Mouse (Mus musculus): ENCODE data around the gene Naxe.

The Naxe gene

DNA sequence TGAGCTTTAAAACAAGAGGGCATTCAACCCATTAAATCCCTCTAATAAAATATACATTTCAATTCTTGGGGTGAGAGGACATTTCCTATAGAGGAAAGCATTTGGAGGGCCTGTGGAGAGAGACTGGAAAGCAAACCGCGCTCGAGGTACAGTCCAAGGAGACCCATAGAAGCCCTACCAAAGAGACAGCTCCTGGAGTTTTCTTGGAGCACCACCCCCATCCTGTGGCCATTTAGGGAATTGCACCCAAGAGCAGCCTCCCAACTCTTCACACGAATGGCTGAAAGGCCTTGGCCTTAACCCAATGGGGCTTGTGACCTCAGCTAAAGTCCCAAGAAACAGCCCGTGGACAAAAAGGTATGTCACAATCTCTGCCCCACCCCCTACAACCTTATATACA is 13.5 kb upstream of the Naxe start:
- in situ Hi-C loops (cut with MboI; ENCODE audit: low sequenced_read_pairs), result loop anchor here (10.0 kb wide), 1 partner anchor 57 kb away; no protein-coding TSS in a partner anchor

DNA sequence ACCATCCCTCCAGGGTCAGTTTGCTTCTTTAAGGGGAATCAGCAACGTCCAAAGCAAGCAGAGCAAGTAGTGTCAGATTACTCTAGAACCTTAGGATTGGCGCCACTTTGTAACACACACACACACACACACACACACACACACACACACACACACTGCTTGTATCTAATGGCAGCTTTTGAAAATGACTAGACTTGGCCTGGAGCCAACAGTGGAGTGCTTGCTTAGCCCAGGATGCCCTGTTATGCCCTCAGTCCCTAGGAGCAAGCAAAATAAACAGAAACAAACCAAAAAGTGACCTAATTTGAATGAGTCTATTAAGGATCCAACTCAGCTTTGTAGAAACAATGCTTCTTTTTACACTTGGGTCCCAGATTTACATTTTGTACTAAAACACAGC is 10.1 kb upstream of the Naxe start:
- in situ Hi-C loops (cut with MboI; ENCODE audit: low sequenced_read_pairs), result no loop called here

DNA sequence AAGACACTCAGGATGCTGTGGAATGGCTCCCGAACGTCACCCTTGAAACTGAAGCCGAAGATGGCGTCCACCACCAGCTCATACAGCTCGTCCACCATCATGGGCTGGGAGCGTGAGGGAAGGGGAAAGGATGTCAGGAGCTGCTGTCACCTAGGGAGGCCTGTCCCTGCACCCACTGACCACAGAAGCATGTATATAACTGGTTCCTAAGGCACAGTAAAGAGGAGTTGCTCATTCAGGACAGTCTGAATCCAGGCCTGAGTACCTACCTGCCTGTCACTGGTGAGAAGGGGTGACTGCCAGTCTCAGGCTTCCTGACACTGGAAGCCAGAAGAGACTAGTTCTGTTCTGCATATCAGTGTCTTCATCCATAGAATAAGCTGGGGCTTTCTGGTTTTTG is 1.3 kb downstream of the Naxe start:
- in situ Hi-C loops (cut with MboI; ENCODE audit: low sequenced_read_pairs), result no loop called here

DNA sequence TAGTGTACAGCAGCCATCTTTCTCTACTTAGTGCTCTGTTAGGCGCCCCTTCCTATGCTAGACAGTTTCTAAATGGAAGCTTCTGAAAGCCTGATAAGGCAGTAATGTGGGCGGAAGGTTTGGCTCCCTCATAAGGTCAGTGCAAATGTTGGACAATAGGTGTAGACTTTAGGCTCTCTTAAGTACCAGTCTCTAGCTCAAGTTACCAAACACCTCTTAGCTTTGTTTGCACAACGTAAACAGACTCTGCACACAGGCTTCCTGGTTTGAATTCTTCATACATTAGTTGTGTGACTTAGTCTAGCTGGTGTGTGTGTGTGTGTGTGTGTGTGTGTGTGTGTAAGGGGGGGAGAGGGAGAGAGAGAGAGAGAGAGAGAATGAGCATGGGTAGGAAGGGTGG is 8.8 kb downstream of the Naxe start:
- in situ Hi-C loops (cut with MboI; ENCODE audit: low sequenced_read_pairs), result no loop called here

DNA sequence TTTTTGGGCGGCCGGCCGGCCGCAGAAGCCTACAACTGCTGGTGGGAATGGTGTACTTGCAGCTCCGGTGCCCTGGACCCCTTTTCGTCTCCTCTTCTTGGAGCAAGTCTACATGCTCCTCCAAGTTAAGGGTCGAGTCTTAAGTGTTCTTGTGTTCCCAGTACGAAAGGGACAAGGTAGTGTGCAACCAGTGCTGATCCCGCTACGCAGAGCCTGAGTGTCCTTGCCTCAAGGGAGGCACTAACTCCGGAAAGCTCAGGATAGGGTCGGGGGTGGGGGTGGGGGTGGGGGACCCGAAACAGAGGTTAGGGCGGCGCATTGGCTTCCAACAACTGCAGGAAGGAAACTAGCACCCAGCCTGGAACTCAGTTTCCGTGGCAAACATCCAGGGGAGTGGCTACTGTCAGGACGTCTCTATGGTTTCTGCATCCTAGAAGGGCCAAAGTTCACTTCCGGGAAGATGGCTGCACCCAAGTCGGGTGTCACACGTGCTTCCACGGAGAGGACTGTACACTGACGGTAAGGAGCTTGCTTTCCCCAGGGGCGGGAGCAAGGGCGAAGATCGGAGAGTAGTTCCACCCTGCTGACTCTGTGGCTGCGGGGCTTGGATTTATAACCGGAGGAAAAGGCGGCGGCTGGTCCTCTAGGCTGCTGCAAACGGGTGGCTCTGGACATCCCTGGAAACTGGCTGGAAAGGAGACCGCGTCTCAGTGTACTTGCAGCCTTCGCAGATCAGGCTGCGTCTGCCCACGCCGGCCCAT is 15.5 kb downstream of the Naxe start, which contains the start of gene Gpatch4:
TSS of gene Gpatch4 (plus strand) at position 448 of the 761 bp plus-strand sequence.
- in situ Hi-C loops (cut with MboI; ENCODE audit: low sequenced_read_pairs), result no loop called here

DNA sequence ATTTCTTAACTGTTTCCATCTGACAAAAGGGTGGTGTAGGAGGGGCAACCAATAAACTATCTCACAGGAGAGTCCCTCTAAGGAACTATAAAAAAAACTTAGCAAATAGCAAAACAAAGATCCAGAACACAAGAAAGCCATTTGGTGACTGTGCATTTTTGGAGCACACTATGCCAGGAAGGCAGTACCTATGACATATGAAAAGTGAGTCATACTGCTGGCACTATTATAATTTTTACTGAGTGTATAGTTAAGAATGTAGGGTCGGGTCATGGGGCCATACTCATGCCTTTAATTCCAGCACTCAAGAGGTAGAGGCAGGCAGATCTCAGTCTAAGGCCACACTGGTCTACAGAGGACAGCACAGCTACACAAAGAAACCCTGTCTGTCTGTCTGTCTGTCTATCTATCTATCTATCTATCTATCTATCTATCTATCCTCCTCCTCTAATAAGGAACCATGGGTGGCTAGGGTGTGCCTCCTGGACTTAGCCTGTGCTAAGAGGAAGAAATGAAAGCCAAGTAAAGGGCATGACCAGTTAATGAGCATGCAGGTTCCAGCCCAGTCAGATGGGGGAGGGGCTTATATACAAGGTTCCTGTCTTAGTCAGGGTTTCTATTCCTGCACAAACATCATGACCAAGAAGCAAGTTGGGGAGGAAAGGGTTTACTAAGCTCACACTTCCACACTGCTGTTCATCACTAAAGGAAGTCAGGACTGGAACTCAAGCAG is 22.6 kb downstream of the Naxe start:
- in situ Hi-C loops (cut with MboI; ENCODE audit: low sequenced_read_pairs), result no loop called here

DNA sequence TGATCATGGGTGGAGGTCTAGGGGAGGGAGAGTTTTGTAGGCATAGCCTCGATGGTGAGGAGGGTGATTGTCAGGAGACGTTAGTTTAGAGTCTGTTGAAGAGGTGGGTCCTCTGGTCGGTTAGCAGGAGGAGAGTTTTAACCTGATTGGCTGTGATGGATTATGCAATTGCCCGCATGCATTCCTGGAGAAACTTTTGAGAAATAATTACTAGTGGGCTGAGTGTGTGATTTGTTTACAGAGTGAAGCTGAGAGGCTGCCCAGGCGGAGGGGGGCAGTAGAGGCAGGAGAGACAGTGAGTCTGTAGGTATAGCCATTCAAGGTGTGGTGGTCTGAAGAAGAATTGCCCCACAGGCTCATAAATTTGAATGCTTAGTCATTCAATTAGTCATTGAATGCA is 24.8 kb downstream of the Naxe start:
- in situ Hi-C loops (cut with MboI; ENCODE audit: low sequenced_read_pairs), result no loop called here

DNA sequence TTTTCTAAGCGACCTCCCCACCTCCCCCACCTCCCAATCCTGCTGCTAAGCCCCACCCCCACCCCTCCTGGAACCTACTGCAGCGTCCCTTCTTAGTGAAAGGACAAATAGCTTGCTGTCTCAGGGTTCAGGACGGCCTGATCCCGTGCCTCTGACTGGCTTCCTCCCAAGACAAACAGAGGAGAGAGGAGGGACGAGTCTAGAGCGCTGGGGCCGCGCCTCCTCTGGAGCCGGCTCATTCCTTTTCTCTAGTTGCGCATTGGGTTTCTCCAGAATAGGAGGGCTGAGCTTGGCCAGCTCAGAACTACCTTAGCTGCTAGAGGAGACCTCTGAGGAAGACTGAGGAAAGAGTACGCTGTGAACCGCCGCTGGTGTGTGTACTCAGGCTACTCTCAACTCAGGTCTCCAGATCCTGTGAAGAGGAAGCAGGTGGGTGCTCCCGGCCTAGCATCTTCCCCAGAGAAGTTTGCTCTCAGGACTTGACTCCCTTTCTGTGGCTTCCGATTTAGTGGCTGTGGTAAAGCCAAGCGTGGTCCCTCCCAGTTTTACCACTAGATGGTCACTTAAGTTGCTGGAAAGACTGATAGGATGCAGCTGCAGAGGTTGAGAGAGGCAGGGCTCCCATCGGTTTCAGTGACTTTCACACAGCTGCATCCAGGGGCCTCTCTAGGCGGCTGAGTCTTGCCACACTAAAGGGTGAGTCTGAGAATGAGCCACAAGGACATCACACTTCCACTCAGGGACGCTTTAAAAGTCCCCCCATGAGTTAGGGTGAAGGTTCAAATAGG is 27.5 kb downstream of the Naxe start:
- in situ Hi-C loops (cut with MboI; ENCODE audit: low sequenced_read_pairs), result no loop called here

DNA sequence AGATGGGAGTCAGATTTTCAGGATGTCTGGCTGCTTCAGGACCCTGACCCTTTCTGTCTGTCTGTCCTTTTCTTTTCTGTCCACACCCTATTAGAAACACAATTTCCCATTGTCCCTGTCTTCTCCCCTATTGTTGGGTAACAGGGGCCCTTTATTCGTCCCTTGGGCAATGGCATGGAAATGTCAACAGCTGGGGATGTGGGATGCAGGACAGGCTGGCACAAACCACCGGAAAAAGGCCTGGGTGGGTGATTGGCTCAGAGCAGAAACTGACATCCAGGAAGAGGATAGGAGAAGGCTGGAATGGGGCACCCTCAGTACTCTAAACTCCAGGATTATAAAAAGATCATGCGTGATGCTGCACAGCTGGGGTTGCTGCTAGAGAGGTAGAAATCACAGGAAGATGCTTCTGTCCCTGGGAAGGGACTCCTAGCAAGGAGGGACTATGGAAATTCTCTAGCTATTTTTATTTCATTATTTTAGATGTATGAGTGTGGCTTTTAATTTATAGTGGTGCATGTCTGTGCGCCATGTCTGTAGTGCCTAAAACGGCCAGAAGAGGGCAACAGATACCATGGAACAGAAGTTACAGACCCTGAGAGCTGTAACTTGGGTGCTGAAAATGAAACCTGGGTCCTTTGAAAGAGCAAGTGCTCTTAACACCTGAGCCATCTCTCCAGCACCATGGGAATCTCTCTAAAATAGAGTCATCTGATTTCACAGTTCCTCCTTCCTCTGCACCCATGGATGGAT is 30.7 kb downstream of the Naxe start, which contains the start of gene Hapln2:
TSS of gene Hapln2 (minus strand) at position 150 of the 753 bp plus-strand sequence.
- in situ Hi-C loops (cut with MboI; ENCODE audit: low sequenced_read_pairs), result no loop called here

DNA sequence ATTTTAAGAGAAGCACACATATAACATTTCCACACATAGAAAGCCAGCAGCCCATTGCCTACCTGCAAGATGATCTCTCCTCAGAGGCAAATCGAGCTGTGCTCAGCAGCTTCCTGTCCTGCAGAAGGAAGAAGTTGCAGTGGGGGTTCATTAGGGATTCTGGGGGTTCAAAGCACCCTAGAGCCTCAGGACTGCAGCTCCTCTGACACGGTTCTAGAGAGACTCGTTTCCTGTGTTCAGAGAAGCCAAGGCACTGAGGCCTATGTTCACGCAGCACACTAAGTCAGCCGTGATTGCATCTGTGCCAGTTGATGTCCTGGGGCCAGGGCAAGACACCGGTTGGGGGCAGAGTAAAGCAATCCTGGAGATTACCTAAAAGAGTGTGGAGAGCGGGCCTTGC is 31.5 kb downstream of the Naxe start:
- in situ Hi-C loops (cut with MboI; ENCODE audit: low sequenced_read_pairs), result no loop called here

DNA sequence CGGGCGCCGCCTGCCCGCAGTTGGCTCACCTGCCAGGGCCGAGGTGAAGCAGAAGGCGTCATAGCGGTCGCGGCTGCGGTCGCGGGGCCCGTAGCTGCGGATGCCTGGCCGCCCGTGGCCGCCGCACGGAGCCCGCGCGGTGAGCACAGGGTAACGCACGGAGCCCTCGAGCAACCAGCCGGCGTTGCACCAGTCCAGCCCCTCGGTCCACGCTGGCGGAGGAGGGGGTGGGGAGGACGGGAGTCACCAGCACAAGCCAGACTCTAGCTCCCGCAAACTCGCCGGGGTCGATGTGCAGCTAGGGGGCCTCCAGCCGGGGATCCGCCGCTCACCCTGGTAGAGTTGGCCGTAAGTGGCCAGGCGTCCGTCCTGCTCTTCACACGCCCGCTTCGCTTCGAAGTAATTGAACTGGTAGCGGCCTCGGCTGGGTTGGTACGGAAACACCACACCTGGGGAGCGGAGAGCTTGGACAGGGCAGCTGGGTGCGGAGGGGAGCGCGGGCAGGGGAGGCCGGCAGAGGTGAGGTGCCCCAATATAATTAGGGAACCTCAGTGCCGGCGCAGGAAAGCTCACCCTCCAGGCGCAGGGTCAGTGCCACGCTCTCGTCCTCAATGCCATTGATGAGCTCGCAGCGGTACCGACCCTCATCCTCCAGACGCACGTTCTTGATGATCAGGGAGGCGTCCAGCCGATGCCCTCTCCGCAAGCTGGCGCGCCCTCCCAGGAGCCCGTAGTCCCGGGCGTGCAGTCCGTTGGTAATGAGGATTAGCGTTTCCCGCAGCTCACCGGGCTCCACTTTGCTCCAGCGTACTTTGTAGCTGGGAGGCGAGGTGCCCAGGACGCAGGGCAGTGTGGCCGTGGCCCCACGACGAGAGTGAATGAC is 34.9 kb downstream of the Naxe start:
- in situ Hi-C loops (cut with MboI; ENCODE audit: low sequenced_read_pairs), result no loop called here

DNA sequence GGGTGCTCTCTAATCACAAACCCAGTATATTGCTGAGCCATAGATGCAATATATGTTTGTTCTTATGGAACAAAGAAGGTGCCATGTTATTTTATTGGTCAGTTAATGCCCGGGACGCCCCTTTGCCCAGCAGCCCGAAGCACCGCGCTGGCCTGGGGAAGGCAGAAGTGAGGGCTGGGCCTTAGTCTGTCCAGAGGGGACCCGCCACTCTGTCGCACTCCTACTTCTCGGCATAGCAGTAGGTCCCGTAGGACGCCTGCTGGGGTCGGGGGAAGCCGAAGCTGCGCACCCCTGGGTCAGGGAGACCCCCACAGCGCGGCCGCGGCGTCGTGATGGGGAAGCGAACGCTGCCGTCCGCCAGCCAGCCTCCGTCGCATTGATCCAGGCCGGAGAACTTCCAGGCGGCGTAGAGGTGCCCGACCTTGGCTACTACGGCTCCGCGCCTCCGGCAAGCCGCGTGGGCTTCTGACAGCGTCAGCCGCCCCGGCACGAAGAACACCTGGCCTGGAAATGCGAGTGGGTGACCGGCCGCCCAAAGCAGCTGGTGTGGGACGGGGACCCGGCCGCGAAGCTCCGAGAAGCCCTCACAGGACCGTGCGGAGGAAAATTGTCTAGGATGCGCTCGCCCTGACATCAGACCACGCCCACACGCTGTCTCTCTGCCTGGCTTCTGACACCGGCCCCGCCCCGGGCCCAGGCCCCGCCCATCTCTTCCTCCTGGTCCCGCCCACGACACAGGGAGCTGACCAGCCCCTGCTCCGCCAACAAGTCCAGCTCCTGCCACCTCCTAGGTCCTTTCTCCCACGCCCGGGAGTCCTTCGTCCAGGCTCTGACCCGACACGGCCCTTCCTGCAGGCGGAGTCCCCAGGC is 35.7 kb downstream of the Naxe start:
- in situ Hi-C loops (cut with MboI; ENCODE audit: low sequenced_read_pairs), result no loop called here

DNA sequence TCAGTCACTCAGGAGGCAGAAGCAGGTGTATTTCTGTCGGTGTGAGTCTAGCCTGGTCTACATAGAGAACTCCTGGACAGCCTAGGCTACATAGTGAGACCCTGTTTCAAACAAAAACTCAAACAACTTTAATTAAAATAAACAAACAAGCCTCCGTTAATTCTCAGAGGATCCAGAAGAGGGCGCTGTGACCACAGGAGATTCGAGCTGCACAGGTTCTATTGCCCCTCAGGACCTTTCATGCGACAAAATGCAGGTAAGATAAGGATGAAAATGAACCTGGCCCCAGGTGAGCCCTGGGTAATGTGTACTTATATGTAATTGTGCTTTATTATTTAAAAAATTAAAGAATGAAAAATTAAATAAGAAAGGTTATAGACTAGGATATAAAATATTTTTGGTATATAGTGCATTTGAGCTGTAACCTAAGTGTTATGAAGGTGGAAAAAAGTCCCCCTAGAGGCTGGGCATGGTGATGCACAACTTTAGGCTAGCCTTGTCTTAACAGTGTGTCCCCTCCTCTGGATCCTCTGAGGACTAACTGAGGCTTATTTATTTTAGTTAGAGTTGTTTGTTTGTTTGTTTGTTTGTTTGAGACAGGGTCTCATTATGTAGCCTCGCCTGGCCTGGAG is 47.5 kb downstream of the Naxe start:
- in situ Hi-C loops (cut with MboI; ENCODE audit: low sequenced_read_pairs), result loop anchor here (10.0 kb wide), 1 partner anchor 64 kb away; the partner anchor contains the start of gene Ttc24

Measured in CH12F3 (cell line).